Mouse (Mus musculus) cerebellum, adult 8-10 months (tissue): Measurements from ENCODE around the gene Acaca.
A peak's percentile ranks its signal among the peaks of the same experiment; 100 is the strongest.

Experiments used
- DNase-seq: peaks from one replicate; pipeline ENCODE4 v3.0.0; 2022

Acaca gene

DNA sequence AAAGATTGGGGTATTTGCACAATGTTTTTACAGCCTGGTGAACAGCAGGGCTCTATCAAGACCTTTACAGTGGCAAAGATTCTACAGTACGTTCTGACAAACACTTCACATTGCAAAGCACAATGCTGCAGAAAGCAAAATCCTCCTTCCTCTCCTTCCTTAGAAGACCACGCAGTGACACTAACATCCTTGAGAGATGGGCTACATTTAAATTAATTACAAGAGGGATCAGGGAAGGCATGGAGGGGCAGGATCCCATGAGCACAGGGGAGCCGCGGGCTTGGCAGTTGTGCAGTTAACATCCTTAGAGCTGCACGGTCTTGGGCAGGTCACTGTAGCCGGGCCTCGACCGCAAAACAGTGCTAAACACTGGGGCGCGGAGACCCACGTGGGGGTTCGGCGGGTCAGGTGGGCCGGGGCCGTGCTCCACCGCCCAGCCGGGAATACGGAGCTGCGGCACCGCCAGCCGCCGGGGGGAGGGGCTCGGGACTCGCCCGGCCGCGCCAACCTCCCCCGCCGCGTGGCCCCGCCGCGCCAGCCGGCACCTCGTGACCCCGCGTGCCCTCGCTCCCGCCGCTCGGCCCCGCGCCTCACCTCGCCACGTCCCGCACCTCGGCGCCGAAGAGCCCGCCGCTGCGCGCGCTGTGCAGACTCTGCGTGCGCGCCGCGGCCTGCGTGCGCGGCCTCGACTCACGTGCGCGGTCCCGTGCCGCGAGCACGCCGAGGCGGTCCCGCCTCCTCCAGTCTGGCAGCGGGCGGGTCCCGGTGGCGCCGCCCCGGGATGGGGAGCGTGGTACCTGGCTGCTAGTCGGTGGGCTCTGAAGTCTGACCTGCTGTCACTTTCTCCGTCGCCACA is at the start of gene Acaca, which contains the start of gene Tada2a:
TSS of gene Acaca (plus strand) at position 730 of the 856 bp plus-strand sequence.
TSS of gene Tada2a (minus strand) at position 658 of the 856 bp plus-strand sequence.
- DNase-seq, result peak; percentile 80

DNA sequence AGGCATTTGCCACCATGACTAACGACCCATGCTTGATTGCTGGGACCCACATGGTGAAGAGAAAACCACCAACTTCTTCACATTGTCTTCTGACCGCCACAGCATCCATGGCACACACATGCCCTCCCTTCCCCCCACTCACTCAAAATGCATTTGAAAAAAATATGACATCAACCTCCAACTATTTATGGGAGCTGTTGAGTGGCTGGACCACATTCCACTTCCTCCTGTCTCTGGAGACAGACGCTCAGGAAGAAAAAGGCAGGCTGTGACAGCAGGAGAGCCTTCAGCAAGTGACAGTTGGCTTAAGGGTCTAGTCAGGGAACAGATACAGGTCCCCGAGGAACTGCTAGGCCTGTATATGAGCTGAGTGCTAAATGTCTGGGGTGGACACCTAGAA is 49.6 kb upstream of the Acaca start:
- no peak for DNase-seq

DNA sequence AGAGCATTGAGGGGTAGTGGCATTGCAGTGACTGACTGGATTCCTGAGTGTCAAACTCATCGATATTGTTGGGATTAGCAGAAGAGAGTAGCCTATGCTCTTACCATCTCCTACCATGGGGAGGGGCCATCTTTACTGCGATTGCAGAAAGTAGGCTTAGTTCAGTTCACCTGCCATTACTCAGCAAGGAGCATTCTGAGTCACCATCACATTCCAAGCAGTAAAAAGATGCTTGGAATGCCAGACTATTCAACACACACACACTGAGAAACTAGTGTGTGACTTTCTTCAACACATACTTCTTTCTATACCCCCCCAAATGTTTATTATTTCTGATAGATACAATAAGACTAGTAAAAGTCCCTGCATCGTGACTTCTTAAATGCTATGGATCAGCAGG is 49.1 kb upstream of the Acaca start:
- DNase-seq, result no peak

DNA sequence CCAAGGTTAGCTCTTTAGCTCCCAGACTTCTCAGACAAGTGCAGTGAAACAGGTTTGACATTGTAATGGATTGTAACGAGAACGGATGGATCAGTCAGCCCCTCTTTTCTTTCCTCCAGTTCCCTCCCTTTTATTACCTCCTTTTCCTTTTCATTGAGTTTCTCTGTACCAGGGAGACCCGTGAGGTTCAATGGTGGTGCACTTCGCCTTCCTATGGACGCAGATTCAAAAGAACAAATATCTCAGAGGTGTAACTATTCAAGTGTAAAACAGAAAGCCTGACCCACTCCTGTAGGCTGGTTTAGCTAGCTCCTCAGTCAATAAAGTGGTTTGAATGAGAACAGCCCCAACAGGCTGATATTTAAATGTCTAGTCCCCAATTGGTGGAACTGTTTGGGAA is 47.6 kb upstream of the Acaca start:
- DNase-seq, result no peak

DNA sequence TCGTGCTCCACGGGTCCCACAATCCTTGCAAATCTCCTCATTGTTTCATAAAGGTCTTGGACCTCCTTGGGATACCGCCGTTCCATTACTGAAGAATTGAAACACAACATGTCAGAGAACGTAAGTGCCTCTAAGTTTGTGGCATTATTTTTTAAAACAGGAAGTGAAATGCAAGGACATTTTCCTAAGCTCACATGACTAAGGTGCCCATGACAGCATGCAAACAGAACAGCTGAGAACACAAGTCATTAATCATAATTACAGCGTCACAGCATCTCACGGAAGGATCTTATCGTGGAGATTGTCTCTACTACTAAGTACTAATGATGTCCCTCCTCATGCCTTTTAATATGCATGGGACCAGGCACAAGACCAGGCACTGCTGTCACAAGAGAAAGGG is 38.9 kb upstream of the Acaca start:
- DNase-seq, result no peak

DNA sequence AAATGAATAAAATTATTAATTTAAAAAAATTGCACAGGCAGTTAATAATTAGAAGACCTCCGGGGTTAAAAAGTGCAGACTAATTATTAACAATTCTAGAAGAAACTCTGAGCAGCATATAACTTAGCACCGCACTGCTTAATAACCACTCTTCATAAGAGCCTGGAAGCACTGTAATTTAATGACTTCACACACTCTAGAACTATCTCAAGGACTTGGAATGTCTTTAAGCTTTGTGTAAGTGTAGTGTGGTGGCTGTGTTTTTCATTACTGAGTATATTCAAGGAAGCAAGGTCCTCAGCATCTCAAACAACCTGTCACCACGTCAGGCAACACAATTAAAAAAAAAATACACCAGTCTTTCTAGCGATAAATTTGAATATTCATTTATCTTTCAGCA is 34.4 kb upstream of the Acaca start:
- no peak for DNase-seq

DNA sequence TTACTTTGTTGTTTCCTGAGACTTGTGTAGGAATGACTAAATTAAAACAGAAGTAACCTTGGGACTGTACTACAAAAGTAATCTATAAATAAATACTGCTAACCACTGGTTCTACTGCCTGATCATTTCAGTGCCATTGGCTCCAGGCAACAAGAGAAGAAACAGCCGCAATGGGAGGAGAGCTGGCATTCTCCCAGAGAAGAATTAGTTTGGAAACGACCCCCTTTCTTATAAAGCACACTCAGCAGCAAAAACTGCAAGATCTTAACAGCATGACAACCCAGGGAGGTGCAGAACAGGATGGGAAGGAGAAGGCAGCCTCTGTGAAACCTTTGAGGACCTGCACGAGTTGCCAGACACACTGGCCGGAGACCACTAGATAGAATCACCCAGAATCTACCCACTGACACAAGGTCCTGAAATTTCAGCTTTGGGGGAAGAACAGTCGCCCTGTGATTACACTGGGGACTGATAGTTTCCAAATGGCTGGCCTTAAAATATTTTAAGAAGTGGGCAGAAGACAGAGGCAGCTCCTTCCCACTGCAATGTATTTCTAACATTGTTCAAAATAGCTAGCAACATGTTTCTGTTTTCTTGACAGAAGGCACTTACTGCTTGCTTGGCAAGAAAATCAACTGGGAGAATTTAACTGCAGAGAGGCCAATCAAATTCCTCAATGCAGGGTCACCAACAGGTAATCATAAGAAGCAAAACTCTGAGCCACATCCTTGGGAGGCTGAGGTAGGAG is 32.0 kb upstream of the Acaca start:
- DNase-seq, result no peak

DNA sequence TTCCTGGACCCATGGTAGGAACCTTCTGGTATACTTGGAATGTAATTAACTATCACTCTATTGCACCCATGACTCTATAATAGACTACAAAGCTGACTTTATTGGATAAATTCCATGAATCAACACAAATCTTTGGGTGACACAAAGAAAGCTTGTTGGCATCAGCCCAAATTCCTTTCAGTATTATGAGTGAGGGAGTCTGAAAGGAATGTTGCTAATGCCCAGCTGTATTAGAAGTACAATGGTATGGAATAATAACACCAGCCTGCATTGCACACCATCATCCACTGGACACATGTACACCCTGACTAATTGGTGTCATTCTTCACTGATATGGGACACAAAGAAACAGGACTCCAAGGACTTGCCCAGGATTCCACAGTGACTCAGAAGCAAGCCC is 28.3 kb upstream of the Acaca start:
- DNase-seq, result no peak

DNA sequence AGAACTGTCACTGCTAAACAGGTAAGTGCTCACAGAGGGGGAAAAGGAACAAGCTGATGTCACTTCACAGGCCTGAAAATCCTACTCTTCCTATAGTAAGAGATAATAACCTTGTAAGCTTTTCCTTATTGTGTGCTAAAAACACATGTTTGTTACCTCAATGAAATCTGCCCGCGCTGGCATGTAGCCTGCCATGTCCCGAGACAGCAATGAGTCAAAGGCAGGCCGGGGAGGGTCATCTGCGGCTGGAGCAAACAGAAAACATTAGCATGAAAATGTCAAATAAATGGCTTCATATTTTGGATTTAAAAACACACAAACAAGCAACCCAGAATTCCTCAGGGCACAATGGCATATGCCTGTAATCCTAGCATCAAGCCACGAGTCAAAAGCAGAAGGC is 25.4 kb upstream of the Acaca start:
- DNase-seq, result no peak

DNA sequence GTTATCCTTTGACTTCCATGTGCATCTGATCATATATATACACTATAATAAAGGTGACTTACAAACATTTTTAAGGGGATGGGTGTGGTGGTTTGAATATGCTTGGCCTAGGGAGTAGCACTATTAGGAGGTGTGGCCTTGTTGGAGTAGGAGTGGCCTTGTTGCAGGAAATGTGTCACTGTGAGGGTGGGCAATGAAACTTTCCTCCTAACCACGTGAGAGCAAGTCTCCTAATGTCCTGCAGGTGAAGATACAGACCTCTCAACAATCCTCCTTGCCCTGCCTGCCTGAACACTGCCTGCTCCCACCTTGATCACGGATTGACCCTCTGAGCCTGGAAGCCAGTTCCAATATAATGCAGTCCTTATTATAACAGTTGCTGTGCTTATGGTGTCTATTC is 22.3 kb upstream of the Acaca start:
- no peak for DNase-seq

DNA sequence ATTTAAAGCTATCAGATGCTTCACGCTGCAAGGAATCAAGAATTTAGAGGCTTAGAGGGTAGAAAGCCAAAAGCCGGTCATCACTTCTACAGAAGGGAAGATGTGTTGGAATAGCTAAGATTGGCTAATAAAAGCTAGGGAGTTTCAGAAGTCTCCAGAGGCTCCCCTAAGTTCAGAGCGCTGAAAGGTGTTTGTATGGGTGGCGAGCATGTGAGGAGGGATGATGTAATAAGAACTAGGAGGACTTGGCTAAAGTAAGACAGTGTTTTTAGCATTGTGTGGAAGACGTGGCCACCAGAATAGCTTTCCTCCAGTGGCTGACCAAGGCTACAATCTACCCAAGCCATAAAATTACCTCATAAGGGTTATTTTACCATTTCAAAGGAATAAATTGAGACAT is 15.8 kb upstream of the Acaca start:
- no peak for DNase-seq

DNA sequence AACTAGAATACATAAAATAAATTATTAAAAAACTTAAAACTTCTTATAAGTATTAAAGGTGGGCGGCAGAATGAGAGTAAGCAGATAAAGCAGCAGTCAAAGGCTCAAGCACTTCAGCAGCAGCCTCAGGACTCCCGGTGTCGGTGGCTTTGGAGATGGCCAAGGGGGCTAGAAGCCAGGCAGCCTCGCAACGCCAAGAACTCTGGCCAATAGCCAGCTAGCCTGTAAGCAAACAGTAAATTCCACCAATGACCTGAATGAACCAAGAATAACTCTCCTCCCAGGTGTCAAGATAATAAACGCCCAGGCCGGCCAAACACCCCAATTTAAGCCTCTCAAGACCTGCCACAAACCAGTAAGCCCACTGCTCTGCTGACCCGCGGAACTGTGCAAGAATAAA is 13.8 kb upstream of the Acaca start:
- no peak for DNase-seq

DNA sequence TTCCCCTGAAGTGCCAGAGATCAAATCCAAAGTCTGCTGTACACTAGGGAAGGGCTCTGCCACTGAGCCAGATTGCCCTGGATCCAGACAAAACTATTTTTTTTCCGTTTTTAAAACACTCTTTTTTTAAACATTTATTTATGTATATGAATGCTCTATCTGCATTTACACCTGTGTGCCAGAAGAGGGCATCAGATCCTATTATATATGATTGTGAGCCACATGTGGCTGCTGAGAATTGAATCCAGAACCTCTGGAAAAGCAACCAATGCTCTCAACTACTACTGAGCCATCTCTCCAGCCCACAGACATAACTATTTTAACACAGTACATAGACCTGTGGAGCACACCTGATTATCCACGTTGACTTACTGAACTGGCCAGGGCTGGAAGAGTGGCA is 13.3 kb upstream of the Acaca start:
- DNase-seq, result no peak

DNA sequence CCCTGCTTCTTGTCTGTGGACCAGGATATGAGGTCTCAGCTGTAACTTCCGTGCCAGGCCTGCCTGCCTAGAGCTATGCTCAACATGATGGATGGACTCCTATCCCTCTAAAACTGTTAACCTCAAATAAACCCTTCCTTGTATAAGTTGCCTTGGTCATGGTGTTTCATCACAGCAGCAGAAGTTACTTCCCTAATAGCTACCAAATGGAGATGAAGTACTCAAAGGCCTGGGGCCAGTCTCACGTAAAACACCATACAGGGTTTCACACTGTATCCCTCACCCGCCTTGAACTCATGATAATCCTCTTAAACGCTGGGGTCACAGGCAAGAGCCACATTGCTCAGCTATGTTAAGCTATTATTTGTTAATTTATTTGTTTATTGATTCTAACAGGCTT is 12.0 kb upstream of the Acaca start:
- no peak for DNase-seq

DNA sequence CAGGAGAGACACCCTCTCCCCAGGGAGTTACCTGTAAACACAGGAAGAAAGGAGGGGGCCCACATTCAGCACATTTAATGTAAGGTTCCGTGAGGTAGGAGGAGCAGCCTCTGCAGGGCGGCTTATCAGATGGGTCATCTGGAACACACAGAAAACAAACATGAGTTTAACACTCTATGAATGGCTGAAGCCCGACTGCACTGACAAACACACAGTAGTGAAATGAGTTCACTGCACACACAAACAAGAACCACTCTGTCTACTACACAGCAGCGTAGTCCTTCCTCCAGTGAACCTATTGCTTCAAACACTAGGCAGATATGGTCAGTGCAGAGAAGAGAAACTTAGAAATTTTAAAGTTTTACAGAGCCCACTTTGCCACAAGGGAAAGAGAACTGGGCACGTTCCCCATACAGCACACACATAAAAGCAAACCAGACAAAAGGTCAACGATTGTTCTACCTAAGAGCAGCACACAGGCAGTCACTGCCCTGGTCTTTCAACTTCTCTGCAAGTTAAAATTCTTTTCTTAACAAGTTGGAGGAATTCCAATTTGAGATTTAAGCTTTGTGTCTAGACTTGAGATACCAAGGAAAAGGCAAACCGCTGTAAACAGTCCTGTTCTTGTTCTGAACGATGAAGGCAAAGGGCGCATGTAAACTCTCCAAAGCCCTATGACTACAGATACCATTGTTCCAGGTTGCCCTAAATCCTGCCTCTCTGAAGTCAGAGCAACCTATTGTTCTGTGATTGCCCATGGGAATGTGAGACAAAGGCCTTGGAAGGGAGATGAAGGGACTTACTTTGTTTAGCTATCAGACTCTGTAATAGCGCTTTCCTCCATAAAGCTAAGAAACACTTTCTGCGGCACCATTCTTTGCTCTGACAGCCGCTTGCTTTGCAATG is 8.2 kb upstream of the Acaca start:
- DNase-seq, result no peak

DNA sequence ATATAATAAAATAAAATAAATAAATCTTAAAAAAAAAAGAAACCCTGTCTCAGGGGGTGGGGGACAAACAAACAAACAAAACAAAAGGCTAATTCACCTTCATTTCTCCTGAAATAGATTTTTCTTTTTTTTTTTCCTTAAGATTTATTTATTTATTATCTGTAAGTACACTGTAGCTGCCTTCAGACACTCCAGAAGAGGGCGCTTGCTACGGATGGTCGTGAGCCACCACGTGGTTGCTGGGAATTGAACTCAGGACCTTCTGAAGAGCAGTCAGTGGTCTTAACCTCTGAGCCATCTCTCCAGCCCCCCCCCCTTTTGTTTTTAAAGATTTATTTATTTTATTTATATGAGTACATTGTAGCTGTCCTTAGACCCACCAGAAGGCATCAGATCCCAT is 1.5 kb upstream of the Acaca start:
- DNase-seq, result no peak

DNA sequence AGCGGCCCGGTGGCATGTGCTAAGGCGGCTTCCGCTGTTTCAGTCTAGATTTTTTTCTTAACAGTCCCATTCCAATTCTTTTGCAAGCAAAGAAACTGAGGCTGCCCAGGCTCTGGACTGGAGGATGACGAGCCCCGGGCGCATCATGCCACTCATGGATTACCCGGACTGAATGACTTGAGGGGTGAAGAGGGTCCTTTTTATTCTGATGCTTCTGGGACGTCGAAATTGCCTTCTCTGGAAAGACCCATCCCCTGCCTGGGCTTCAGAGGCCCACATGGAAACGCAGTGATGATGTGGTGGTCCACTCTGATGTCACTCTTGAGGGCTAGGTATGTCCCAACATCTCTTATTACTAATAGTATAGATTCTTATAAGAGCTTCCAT is 320 bp downstream of the Acaca start:
- DNase-seq, result no peak

DNA sequence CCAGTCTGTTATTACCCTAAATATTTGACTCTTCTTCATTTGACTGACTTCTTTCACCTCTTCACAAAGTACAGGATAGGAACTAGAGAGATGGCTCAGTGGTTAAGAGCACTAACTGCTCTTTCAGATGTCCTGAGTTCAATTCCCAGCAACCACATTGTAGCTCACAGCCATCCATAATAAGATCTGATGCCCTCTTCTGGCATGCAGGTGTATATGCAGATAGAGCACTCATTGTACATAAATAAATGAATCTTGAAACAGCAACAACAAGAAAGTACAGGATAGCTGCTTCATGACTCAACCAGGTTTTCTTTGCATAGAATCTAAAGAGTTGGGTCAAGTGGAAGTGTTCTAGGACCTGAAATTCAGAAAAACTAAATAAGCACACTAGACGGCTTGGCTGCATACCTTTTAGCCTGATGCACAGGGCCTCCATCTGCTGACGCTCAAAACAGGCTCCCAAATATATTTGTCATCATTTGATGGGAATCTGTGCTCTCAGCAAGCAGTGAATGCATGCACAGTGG is 4.9 kb downstream of the Acaca start:
- DNase-seq, result no peak

DNA sequence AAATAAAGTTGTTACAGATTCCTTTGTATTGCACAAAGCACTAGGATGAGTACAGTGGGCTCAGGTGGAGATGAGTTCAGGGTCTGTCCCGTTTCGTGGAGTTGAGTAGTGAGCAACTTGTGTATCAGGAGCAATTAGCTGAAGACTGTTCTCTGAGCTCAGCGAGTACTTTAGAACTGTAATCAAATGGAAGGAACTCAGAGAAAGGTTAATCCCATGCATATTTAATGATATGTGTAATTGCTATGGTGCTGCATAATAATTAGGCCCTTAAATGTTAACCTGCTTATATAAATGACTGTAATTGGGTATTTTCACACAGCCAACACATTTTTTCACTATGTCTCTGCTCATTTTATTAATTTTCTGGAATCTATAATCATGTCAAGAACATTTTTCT is 7.0 kb downstream of the Acaca start:
- no peak for DNase-seq

DNA sequence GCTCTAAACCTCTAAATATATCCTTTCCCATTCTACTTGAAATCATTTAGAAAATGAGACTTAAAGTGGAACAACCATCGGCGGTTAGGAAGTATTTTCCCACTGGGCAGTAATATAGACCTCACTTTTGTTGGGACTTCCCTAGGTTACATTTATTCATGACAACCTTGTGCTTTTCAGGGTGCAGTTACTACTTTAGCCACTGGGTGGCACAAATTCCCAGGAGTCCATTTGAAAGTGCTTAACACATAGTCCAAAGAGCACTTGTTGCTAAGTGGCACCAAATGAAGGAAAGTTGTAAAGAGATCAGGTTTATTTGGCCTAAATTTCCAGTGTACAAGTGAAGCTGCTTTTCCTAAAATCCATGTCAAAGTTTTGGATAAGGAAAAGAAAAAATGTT is 12.3 kb downstream of the Acaca start:
- peak; percentile 15 for DNase-seq

DNA sequence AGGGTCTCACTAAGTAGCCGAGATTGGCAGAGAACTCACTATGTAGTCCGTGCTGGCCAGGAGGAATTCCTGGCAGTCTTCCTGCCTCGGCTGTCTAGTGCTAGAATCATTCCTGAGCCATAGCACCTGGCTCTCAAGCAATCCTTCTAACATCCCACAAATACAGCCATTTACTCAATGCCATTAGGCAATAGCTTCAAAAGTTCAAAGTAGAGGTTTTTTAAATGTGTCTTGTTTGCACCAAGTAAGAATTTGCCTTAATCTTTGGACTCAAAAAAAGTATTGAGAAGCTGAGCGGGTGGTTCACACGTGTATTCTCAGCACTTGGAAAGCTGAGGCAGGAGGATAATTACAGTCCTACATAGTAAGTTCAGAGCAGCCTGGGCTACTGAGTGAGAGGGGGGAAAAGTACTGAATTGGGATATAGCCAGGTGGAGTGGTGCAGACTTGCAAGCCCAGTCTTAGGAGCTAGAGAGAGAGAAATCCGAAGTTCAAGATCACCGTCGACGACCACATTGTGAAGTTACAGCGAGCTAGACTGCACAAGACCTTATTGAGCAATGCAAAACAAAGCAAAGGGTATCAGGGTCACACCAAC is 15.8 kb downstream of the Acaca start:
- no peak for DNase-seq

DNA sequence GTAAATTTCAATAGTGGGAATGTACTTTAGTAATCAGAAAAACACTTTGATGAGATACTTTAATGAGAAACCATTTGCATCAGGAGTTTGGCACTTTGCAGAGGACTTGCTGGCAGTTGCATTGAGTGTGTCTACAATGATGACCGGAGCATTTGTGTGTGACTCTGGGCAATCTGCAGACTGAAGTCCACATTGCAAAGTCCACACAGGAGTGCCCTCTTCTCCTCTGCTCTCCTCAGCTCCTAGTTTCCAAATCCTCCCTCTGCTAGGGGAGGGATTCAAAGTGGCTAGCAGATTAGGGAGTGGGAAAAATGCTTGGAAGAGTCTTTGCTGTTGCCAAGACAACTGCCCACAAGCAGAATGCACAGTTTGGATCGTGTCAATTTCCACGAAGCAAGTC is 16.6 kb downstream of the Acaca start:
- DNase-seq, result no peak

DNA sequence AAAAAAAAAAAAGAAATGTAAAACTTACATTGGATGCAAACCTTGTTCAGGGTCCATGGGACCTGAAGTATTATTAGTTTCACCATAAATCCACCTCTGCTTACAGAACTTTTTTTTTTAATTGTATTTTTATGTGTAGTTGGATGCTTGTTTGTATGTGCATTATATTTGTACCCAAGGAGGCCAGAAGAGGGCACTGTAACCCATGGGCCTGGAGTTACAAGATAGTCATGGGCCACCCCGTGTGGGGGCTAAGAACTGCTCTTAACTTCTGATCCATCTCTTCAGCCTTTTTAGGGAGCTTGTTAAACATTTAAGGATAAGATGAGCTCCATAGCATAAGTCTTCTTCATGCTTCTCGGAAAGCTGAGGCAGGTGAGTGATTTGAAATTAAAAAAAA is 21.4 kb downstream of the Acaca start:
- DNase-seq, result no peak
